Mouse (Mus musculus): ENCODE results near the gene Tagln.

DNA sequence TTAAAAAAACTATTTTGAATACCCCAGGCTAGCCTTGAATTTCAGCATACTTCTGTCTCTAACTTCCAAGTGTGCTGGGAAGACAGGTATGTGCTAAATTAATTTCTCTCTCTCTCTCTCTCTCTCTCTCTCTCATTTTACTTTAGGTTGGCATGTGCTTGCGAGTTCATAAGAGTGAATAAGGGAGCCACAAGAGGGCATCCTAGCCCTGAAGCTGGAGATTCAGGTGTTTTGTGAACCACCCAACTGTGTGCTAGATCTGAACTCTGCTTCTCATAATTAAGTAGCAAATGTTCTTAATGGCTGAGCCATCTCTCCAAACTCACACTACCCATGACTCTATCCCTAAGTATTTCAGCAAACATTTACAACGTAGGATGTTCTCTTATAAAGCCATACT is 41.0 kb upstream of the Tagln start:
- no peak for TF ChIP-seq EP300 (IDR thresholded peaks at IDR 0.05; ENCODE audit: insufficient read depth, low read depth, low read length)
- TF ChIP-seq CTCF (IDR thresholded peaks at IDR 0.05; ENCODE audit: low read depth, low read length), result no peak
